Mouse (Mus musculus) kidney, postnatal 0 days (tissue): Measurements from ENCODE around the gene Igsf9b. TPM values are rescaled to one million over a fixed set of nuclear protein-coding genes. Genes with fewer than 3 reads are reported as not detected.

ENCODE experiments used
- ATAC-seq: fragments of 200-750 bp; cut with Nextera tagmentation; replicated peaks from 2 replicates; pipeline ENCODE4 v1.8.0; 2017; ENCODE audit warnings: low read depth, moderate number of reproducible peaks, moderate TSS enrichment, moderate library complexity; ENCODE audit not compliant: low FRiP score
- DNase-seq: peaks from one replicate; pipeline ENCODE4 v3.0.0-alpha.2; 2016; ENCODE audit warnings: low spot score
- H3K27ac ChIP-seq: fragments of 300-500 bp; sonication (generic); 2 replicates; pipeline ENCODE4 v1.5.1; 2014; ENCODE audit warnings: mild to moderate bottlenecking
- H3K27me3 ChIP-seq: fragments of 300-500 bp; sonication (generic); 2 replicates; pipeline ENCODE4 v1.6.1; 2014; ENCODE audit warnings: low read length, mixed read lengths; ENCODE audit not compliant: insufficient read depth
- H3K36me3 ChIP-seq: fragments of 300-500 bp; sonication (generic); 2 replicates; pipeline ENCODE4 v1.6.1; 2014; ENCODE audit warnings: low read length, mixed read lengths; ENCODE audit not compliant: insufficient read depth
- H3K4me1 ChIP-seq: fragments of 300-500 bp; sonication (generic); replicated peaks from 2 replicates; pipeline ENCODE4 v1.6.1; 2014; ENCODE audit warnings: antibody characterized with exemption, low read length, mixed read lengths; ENCODE audit not compliant: insufficient read depth
- H3K4me2 ChIP-seq: fragments of 300-500 bp; sonication (generic); 2 replicates; pipeline ENCODE4 v1.6.1; 2014; ENCODE audit warnings: mild to moderate bottlenecking, low read length, moderate library complexity, mixed read lengths
- H3K4me3 ChIP-seq: fragments of 300-500 bp; sonication (generic); replicated peaks from 2 replicates; pipeline ENCODE4 v1.5.1; 2014; ENCODE audit warnings: low read depth, low read length
- H3K9ac ChIP-seq: fragments of 300-500 bp; sonication (generic); 2 replicates; pipeline ENCODE4 v1.6.1; 2014; ENCODE audit warnings: low read depth, low read length
- H3K9me3 ChIP-seq: fragments of 300-500 bp; sonication (generic); replicated peaks from 2 replicates; pipeline ENCODE4 v1.6.1; 2016; ENCODE audit warnings: low read length, inconsistent platforms, mixed read lengths
- CTCF ChIP-seq: IDR thresholded peaks from 2 replicates; pipeline ENCODE4 v1.5.1; 2016; ENCODE audit warnings: antibody characterized with exemption, low read depth, mild to moderate bottlenecking, moderate library complexity
- WGBS: fragments of 180-500 bp; shearing (Covaris S2); extraction: QIAGEN DNeasy Blood & Tissue Kit; methylation state at CpG from one replicate; pipeline ENCODE4 v1.1.7; 2014; 5-methylcytosine and 5-hydroxymethylcytosine counted together
- polyA plus RNA-seq: library from polyadenylated mRNA; unstranded; fragments of >200 nt; fragmentation: Nextera tagmentation; extraction: Ambion mirVana; gene quantifications from 2 replicates; pipeline ENCODE4 v1.2.1, GENCODE M21; 2015

The Igsf9b gene
- polyA plus RNA-seq, 1 experiment from 2014 or later, result 1.0 TPM

- H3K4me1 ChIP-seq, result no peaks in the 10 kb centered on the region
- no peak overlapping the region for H3K9ac ChIP-seq
- no peak overlapping the region for H3K27ac ChIP-seq
- DNase-seq (no peak), ATAC-seq (no peak)
- WGBS, result 50% methylated on average over 3 of the region's 3 CpGs
- no peaks in the 10 kb centered on the region for H3K36me3 ChIP-seq
- no peak overlapping the region for H3K4me2 ChIP-seq
- H3K4me3 ChIP-seq, result no peak overlapping the region
- no peak for TF ChIP-seq CTCF
- H3K9me3 ChIP-seq, result no peaks in the 10 kb centered on the region
- H3K27me3 ChIP-seq, result no peaks in the 10 kb centered on the region
Measured at GRCm38 (mm10) chr9:27323412-27323811, 24.4 kb downstream of the Igsf9b start.

- peak; percentile 88 for TF ChIP-seq CTCF
- no peak overlapping the region for H3K27ac ChIP-seq
- WGBS, result 62% methylated on average over 2 of the region's 2 CpGs
Measured at GRCm38 (mm10) chr9:27325920-27326319, 26.9 kb downstream of the Igsf9b start.

GRCm38 (mm10) chr9:27327558-27327957, 28.6 kb downstream of the Igsf9b start:
- no peak for DNase-seq
- no peaks in the 10 kb centered on the region for H3K4me1 ChIP-seq
- no peak overlapping the region for H3K9ac ChIP-seq
- no peaks in the 10 kb centered on the region for H3K9me3 ChIP-seq
- ATAC-seq, result no peak
- no peak for TF ChIP-seq CTCF
- no peak overlapping the region for H3K27ac ChIP-seq
- WGBS, result 96% methylated on average over 3 of the region's 3 CpGs
- no peaks in the 10 kb centered on the region for H3K36me3 ChIP-seq
- H3K4me2 ChIP-seq, result no peak overlapping the region
- no peak overlapping the region for H3K4me3 ChIP-seq
- H3K27me3 ChIP-seq, result no peaks in the 10 kb centered on the region

More at GRCm38 (mm10) chr9:27325920-27326319, 26.9 kb downstream of the Igsf9b start:
- H3K4me1 ChIP-seq, result no peaks in the 10 kb centered on the region
- H3K4me2 ChIP-seq, result no peak overlapping the region
- H3K4me3 ChIP-seq, result no peak overlapping the region
- no peak overlapping the region for H3K9ac ChIP-seq
- H3K9me3 ChIP-seq, result no peaks in the 10 kb centered on the region
- ATAC-seq, result no peak
- no peaks in the 10 kb centered on the region for H3K27me3 ChIP-seq
- peak; percentile 75 for DNase-seq
- no peaks in the 10 kb centered on the region for H3K36me3 ChIP-seq

GRCm38 (mm10) chr9:27330374-27330773, 31.4 kb downstream of the Igsf9b start:
- Histone ChIP-seq H3K27me3 (no peaks in the 10 kb centered on the region), H3K4me2 (no peak overlapping the region), H3K4me3 (no peak overlapping the region), H3K9ac (no peak overlapping the region), H3K36me3 (no peaks in the 10 kb centered on the region), H3K9me3 (no peaks in the 10 kb centered on the region), H3K4me1 (no peaks in the 10 kb centered on the region), H3K27ac (no peak overlapping the region)
- no peak for TF ChIP-seq CTCF
- 77% methylated on average over 4 of the region's 4 CpGs for WGBS
- DNase-seq, result no peak
- no peak for ATAC-seq

- H3K9ac ChIP-seq, result no peak overlapping the region
- WGBS, result 92% methylated on average over 7 of the region's 7 CpGs
- H3K27me3 ChIP-seq, result no peaks in the 10 kb centered on the region
- DNase-seq (no peak), ATAC-seq (no peak)
- H3K4me2 ChIP-seq, result no peak overlapping the region
- H3K9me3 ChIP-seq, result no peaks in the 10 kb centered on the region
- no peaks in the 10 kb centered on the region for H3K4me1 ChIP-seq
- no peaks in the 10 kb centered on the region for H3K36me3 ChIP-seq
- no peak for TF ChIP-seq CTCF
- H3K27ac ChIP-seq, result no peak overlapping the region
- H3K4me3 ChIP-seq, result no peak overlapping the region
Measured at GRCm38 (mm10) chr9:27331538-27331937, 32.5 kb downstream of the Igsf9b start.

GRCm38 (mm10) chr9:27334895-27335294, 35.9 kb downstream of the Igsf9b start:
- TF ChIP-seq CTCF, result no peak
- Histone ChIP-seq H3K4me3 (no peak overlapping the region), H3K36me3 (no peaks in the 10 kb centered on the region), H3K27me3 (no peaks in the 10 kb centered on the region), H3K4me1 (no peaks in the 10 kb centered on the region), H3K9me3 (no peaks in the 10 kb centered on the region), H3K4me2 (no peak overlapping the region), H3K9ac (no peak overlapping the region), H3K27ac (no peak overlapping the region)
- WGBS, result 47% methylated on average over 9 of the region's 9 CpGs
- DNase-seq (peak; percentile 19), ATAC-seq (0 out of 2 replicates have a peak, but pooled peaks have one; percentile 21)

- H3K9me3 ChIP-seq, result no peaks in the 10 kb centered on the region
- no peak overlapping the region for H3K9ac ChIP-seq
- WGBS, result 67% methylated on average over 4 of the region's 4 CpGs
- ATAC-seq (no peak), DNase-seq (no peak)
- H3K4me1 ChIP-seq, result no peaks in the 10 kb centered on the region
- TF ChIP-seq CTCF, result no peak
- no peak overlapping the region for H3K4me2 ChIP-seq
- no peaks in the 10 kb centered on the region for H3K27me3 ChIP-seq
- H3K27ac ChIP-seq, result no peak overlapping the region
- no peak overlapping the region for H3K4me3 ChIP-seq
- H3K36me3 ChIP-seq, result no peaks in the 10 kb centered on the region
Measured at GRCm38 (mm10) chr9:27336962-27337636, 38.1 kb downstream of the Igsf9b start.
